Mouse (Mus musculus) thymus, adult 2 months (tissue): ENCODE results near the gene Prr18. TPM values are rescaled to one million over a fixed set of nuclear protein-coding genes. Genes with fewer than 3 reads are reported as not detected.
A peak's percentile ranks its signal among the peaks of the same experiment; 100 is the strongest.

ENCODE experiments used
- DNase-seq: peaks from one replicate; pipeline ENCODE4 v3.0.0; 2021
- H3K27ac ChIP-seq: fragments of 200-500 bp; 2 replicates; pipeline ENCODE4 v1.5.1; 2012; ENCODE audit warnings: low read length, control low read depth; ENCODE audit not compliant: control insufficient read depth, insufficient read depth
- H3K27me3 ChIP-seq: fragments of 200-500 bp; 2 replicates; pipeline ENCODE4 v1.6.1; 2012; ENCODE audit warnings: mild to moderate bottlenecking, low read length, moderate library complexity, mixed read lengths; ENCODE audit not compliant: control insufficient read depth, insufficient read depth
- H3K36me3 ChIP-seq: fragments of 200-500 bp; 2 replicates; pipeline ENCODE4 v1.6.1; 2012; ENCODE audit warnings: mild to moderate bottlenecking, low read length, moderate library complexity; ENCODE audit not compliant: control insufficient read depth, insufficient read depth
- H3K4me1 ChIP-seq: fragments of 200-500 bp; replicated peaks from 2 replicates; pipeline ENCODE4 v1.6.1; 2012; ENCODE audit warnings: low read length; ENCODE audit not compliant: control insufficient read depth, insufficient read depth
- H3K4me3 ChIP-seq: fragments of 200-500 bp; 2 replicates; pipeline ENCODE4 v1.5.1; 2012; ENCODE audit warnings: mild to moderate bottlenecking, low read length, control low read depth, moderate library complexity; ENCODE audit not compliant: control insufficient read depth, insufficient read depth
- CTCF ChIP-seq: fragments of 200-500 bp; IDR thresholded peaks from 2 replicates; pipeline ENCODE4 v1.5.1; 2012; ENCODE audit warnings: mild to moderate bottlenecking, control low read depth, low read length, moderate library complexity, borderline replicate concordance; ENCODE audit not compliant: control insufficient read depth, poor library complexity, insufficient read depth; ENCODE audit errors: extremely low read depth
- POLR2A ChIP-seq: fragments of 200-500 bp; IDR thresholded peaks from 2 replicates; pipeline ENCODE4 v1.6.1; 2012; ENCODE audit warnings: mild to moderate bottlenecking, low read length, control low read depth, moderate library complexity; ENCODE audit not compliant: control insufficient read depth, poor library complexity, insufficient read depth; ENCODE audit errors: extremely low read depth
- WGBS: fragments of 180-500 bp; shearing (Covaris S2); methylation state at CpG from one replicate; pipeline ENCODE4 v1.1.7; 2018; 5-methylcytosine and 5-hydroxymethylcytosine counted together
- polyA plus RNA-seq: library from polyadenylated mRNA; depleted of rRNA; stranded (reverse); fragments of >200 nt; gene quantifications from 2 replicates; pipeline ENCODE4 v1.2.3, GENCODE M21; 2012

Prr18 gene
- polyA plus RNA-seq, 1 experiment = 1.3 TPM

DNA sequence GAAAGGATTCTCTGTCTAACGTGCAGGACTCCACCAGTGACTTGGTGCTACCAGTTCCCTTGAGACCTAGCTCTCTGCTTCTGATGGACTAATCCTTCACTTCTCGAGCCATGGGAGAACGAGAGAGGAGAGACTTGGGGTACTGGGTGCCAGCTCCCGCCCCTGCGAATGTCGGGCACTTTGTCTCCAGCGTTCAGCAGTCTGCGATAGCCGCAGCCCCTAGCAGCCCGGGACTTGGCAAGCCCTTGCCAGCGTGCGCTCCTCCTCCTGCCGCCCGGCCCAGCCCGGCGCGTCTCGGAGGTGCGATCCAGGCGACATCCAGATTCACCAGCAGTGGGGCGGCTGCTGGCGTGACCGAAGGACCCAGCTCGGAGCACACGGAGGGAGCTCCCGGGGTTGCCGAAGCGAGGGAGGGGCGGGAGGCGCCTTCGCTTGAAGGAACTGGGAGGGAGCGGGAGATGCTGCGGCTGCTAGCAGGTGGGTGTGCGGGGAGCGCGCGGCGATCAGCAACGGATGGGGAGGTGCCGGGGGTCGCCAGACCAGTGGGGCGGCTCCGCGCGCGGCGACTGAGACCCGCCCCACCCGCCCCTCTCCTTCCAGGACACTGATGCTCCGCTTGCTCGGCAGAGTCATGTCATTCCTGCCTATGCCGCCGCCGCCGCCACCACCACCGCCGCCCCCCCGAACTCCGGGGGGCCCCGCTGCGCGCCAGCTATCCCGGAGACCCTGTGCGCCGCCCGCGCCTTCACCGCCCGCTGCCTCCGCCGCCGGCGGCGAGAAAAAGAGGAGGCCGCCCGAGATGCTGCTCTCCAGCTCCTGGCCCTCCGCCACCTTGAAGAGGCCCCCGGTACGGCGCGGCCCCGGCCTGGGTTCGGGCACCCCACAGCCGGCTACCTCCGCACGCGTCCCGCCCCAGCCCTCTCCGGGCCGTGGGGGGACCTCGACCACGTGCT lies 3.4 kb downstream of the Prr18 start:
- Histone ChIP-seq H3K27ac (no peak overlapping the region), H3K4me3 (peak overlapping the region; percentile 28), H3K27me3 (peaks cover 16% of the 10 kb centered on the region; the same call in 1 of the 2 replicates), H3K36me3 (no peaks in the 10 kb centered on the region), H3K4me1 (peaks cover 16% of the 10 kb centered on the region)
- TF ChIP-seq CTCF (no peak), POLR2A (no peak)
- WGBS = 1% methylated on average over 89 of the region's 92 CpGs
- peak; percentile 13 for DNase-seq

- H3K27ac ChIP-seq = no peak overlapping the region
- no peaks in the 10 kb centered on the region for H3K36me3 ChIP-seq
- H3K27me3 ChIP-seq = peaks cover 16% of the 10 kb centered on the region; the same call in 1 of the 2 replicates
- peak overlapping the region; percentile 28 for H3K4me3 ChIP-seq
- peaks cover 16% of the 10 kb centered on the region for H3K4me1 ChIP-seq
- TF ChIP-seq POLR2A = no peak
- no peak for TF ChIP-seq CTCF
- WGBS = 37% methylated on average over 46 of the region's 46 CpGs
- DNase-seq = no peak
Observed at GRCm38 (mm10) chr17:8341360-8341963, 4.2 kb downstream of the Prr18 start.

- TF ChIP-seq CTCF (no peak), POLR2A (no peak)
- H3K36me3 ChIP-seq = no peaks in the 10 kb centered on the region
- H3K4me3 ChIP-seq = no peak overlapping the region
- peaks cover 16% of the 10 kb centered on the region; the same call in 1 of the 2 replicates for H3K27me3 ChIP-seq
- DNase-seq = peak; percentile 37
- WGBS = 6% methylated on average over 5 of the region's 5 CpGs
- no peak overlapping the region for H3K27ac ChIP-seq
- H3K4me1 ChIP-seq = peaks cover 16% of the 10 kb centered on the region
Observed at GRCm38 (mm10) chr17:8342706-8343105, 5.4 kb downstream of the Prr18 start.

DNA sequence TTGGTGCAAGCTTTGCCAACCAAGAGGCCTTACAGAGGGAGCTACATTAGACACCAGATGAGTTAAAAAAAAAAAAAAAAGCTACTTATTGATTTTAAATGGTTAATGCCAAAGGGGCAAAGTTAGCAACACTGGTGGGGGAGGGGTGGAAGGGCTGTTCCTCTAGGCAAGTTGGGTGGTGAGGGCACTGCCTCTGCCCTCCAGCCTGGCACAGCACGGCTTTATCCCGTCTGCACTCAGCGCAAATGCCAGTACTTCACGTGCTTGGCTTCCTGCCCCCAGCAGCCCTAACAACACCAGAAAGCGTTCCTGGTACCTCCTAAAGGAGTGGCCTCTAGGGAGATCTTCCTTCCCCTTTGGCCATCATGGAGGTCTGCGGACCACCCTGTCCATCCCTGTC lies 6.2 kb downstream of the Prr18 start:
- DNase-seq = no peak
- H3K27me3 ChIP-seq = peaks cover 16% of the 10 kb centered on the region; the same call in 1 of the 2 replicates
- H3K4me1 ChIP-seq = peaks cover 16% of the 10 kb centered on the region
- WGBS = 95% methylated on average over 6 of the region's 6 CpGs
- TF ChIP-seq POLR2A (no peak), CTCF (no peak)
- H3K27ac ChIP-seq = no peak overlapping the region
- no peaks in the 10 kb centered on the region for H3K36me3 ChIP-seq
- H3K4me3 ChIP-seq = no peak overlapping the region

- no peak overlapping the region for H3K27ac ChIP-seq
- no peak for DNase-seq
- no peaks in the 10 kb centered on the region for H3K36me3 ChIP-seq
- H3K4me1 ChIP-seq = no peaks in the 10 kb centered on the region
- no peaks in the 10 kb centered on the region for H3K27me3 ChIP-seq
- WGBS = 84% methylated on average over 5 of the region's 5 CpGs
- no peak for TF ChIP-seq CTCF
- TF ChIP-seq POLR2A = no peak
- no peak overlapping the region for H3K4me3 ChIP-seq
Observed at GRCm38 (mm10) chr17:8347765-8348285, 10.6 kb downstream of the Prr18 start.

- Histone ChIP-seq H3K36me3 (no peaks in the 10 kb centered on the region), H3K4me1 (no peaks in the 10 kb centered on the region), H3K27me3 (no peaks in the 10 kb centered on the region), H3K4me3 (no peak overlapping the region), H3K27ac (no peak overlapping the region)
- no peak for DNase-seq
- 94% methylated on average over 4 of the region's 4 CpGs for WGBS
- TF ChIP-seq POLR2A = no peak
- TF ChIP-seq CTCF = no peak
Observed at GRCm38 (mm10) chr17:8348941-8349340, 11.7 kb downstream of the Prr18 start.
